Mouse (Mus musculus) retina, embryonic 14.5 days (tissue): ENCODE results near the gene Ifit2.
A peak's percentile ranks its signal among the peaks of the same experiment; 100 is the strongest.

ENCODE experiments used
- DNase-seq: peaks from one replicate; pipeline ENCODE4 v3.0.0-alpha.2; 2015; ENCODE audit warnings: low spot score

Gene Ifit2

GRCm38 (mm10) chr19:34550534-34551223 lies at the start of gene Ifit2:
Gene Ifit2 (plus strand): TSS chr19:34550694.
- peak; percentile 88 for DNase-seq

- peak; percentile 66 for DNase-seq
These were observed 49.7 kb upstream of the Ifit2 start for GRCm38 (mm10) chr19:34500763-34501162.

- DNase-seq: no peak
These were observed 45.3 kb upstream of the Ifit2 start for GRCm38 (mm10) chr19:34505161-34505721.

- no peak for DNase-seq
These were observed 39.8 kb upstream of the Ifit2 start for GRCm38 (mm10) chr19:34510717-34511116.

- DNase-seq: no peak
These were observed 39.0 kb upstream of the Ifit2 start for GRCm38 (mm10) chr19:34511528-34511927.

GRCm38 (mm10) chr19:34515681-34516080 lies 34.8 kb upstream of the Ifit2 start:
- DNase-seq: no peak

GRCm38 (mm10) chr19:34516346-34516745 lies 34.1 kb upstream of the Ifit2 start:
- DNase-seq: no peak

- DNase-seq: no peak
These were observed 33.3 kb upstream of the Ifit2 start for GRCm38 (mm10) chr19:34517197-34517596.

- no peak for DNase-seq
These were observed 32.5 kb upstream of the Ifit2 start for GRCm38 (mm10) chr19:34517812-34518594.

GRCm38 (mm10) chr19:34518786-34519185 lies 31.7 kb upstream of the Ifit2 start:
- DNase-seq: no peak

GRCm38 (mm10) chr19:34519646-34520045 lies 30.8 kb upstream of the Ifit2 start:
- DNase-seq: no peak

- no peak for DNase-seq
These were observed 30.4 kb upstream of the Ifit2 start for GRCm38 (mm10) chr19:34520051-34520450.

- no peak for DNase-seq
These were observed 29.1 kb upstream of the Ifit2 start for GRCm38 (mm10) chr19:34521361-34521760.

- DNase-seq: no peak
These were observed 28.5 kb upstream of the Ifit2 start for GRCm38 (mm10) chr19:34521978-34522377.

- no peak for DNase-seq
These were observed 27.3 kb upstream of the Ifit2 start for GRCm38 (mm10) chr19:34523106-34523725.

GRCm38 (mm10) chr19:34524646-34525045 lies 25.8 kb upstream of the Ifit2 start:
- no peak for DNase-seq

- DNase-seq: no peak
These were observed 24.1 kb upstream of the Ifit2 start for GRCm38 (mm10) chr19:34526321-34526923.

GRCm38 (mm10) chr19:34526941-34527682 lies 23.4 kb upstream of the Ifit2 start, which contains the start of gene Lipa:
Gene Lipa (minus strand): TSS chr19:34527474.
- DNase-seq: peak; percentile 91

GRCm38 (mm10) chr19:34532061-34532751 lies 18.3 kb upstream of the Ifit2 start:
- DNase-seq: no peak

GRCm38 (mm10) chr19:34539422-34539821 lies 11.1 kb upstream of the Ifit2 start:
- DNase-seq: no peak

GRCm38 (mm10) chr19:34546211-34546610 lies 4.3 kb upstream of the Ifit2 start:
- no peak for DNase-seq
